Comparison of ENCODE assay signal across 28 mouse cellular contexts in the genomic region with DNA sequence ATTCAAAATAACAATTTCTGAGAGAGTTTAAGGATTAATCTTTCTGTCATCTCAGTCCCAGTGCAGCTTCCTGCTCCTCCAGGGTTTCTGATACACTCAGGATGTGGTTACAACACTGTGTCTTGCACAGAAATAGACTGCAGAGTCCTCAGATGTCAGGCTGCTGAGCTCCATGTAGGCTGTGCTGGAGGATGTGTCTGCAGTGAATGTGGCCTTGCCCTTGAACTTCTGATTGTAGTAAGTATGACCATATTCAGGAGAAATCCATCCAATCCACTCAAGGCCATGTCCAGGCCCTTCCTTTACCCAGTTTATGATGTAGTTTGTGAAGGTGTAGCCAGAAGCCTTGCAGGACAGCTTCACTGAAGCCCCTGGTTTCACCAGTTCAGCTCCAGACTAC.
DNase-seq lines count a peak whose midpoint lies in the region; ATAC-seq lines count a peak whose summit lies in the region.
"Had no signal": no experiment of that assay in that cellular context is flagged by ENCODE, and none has a peak within 500 bp of the region (broad histone marks: within the 10 kb centered on the region; RNA-seq: fewer than 3 reads in every experiment).

No protein-coding gene starts in this region.

- no peak overlapping the region for H3K9ac ChIP-seq in midbrain, embryonic 13.5 days (replicated peaks)
- H3K9ac ChIP-seq: embryonic facial prominence, embryonic 12.5 days; heart, embryonic 15.5 days; hindbrain, embryonic 12.5 days; liver, embryonic 12.5 days; liver, postnatal 0 days had no signal

- H3K4me3 ChIP-seq in midbrain, embryonic 13.5 days (replicated peaks) = no peak overlapping the region
- H3K4me3 ChIP-seq: embryonic facial prominence, embryonic 12.5 days; heart, embryonic 10.5 days; heart, embryonic 15.5 days; hindbrain, embryonic 12.5 days; layer of hippocampus, adult 2 months; liver, embryonic 12.5 days had no signal

- no peaks in the 10 kb centered on the region for H3K4me1 ChIP-seq in midbrain, embryonic 13.5 days (replicated peaks)
- H3K4me1 ChIP-seq: embryonic facial prominence, embryonic 12.5 days; heart, embryonic 10.5 days; heart, embryonic 15.5 days; hindbrain, embryonic 12.5 days; liver, embryonic 12.5 days had no signal

- peaks cover 28% of the 10 kb centered on the region for H3K9me3 ChIP-seq in midbrain, embryonic 13.5 days

- H3K36me3 ChIP-seq in midbrain, embryonic 13.5 days = no peaks in the 10 kb centered on the region
- H3K36me3 ChIP-seq: embryonic facial prominence, embryonic 12.5 days; heart, embryonic 10.5 days; heart, embryonic 15.5 days; hindbrain, embryonic 12.5 days; liver, embryonic 12.5 days had no signal

- H3K27me3 ChIP-seq in midbrain, embryonic 13.5 days = no peaks in the 10 kb centered on the region
- H3K27me3 ChIP-seq: embryonic facial prominence, embryonic 12.5 days; heart, embryonic 15.5 days; hindbrain, embryonic 12.5 days; liver, embryonic 12.5 days had no signal

- no peak for ATAC-seq in CD4-positive, CD25-positive, alpha-beta regulatory T cell, adult 4 months
- ATAC-seq in midbrain, embryonic 13.5 days = no peak
- ATAC-seq: activated CD4-positive, CD25-positive, alpha-beta regulatory T cell, adult 4 months; forebrain, embryonic 14.5 days; intestine, postnatal 0 days; liver, embryonic 12.5 days; liver, postnatal 0 days had no signal

- no peak overlapping the region for H3K27ac ChIP-seq in midbrain, embryonic 13.5 days
- H3K27ac ChIP-seq: embryonic facial prominence, embryonic 12.5 days; heart, embryonic 10.5 days; heart, embryonic 15.5 days; hindbrain, embryonic 12.5 days; layer of hippocampus, adult 2 months; liver, embryonic 12.5 days; stomach, postnatal 0 days had no signal

- intact Hi-C loops in left cerebral cortex, postnatal 10 days (cut with DNase I) = no loop called here

- peak; percentile 12 for DNase-seq in CD4-positive, CD25-positive, alpha-beta regulatory T cell, adult 2 months (ENCODE audit: low read depth, low spot score)
- peak; percentile 85 for DNase-seq in 416B (ENCODE audit: low read depth)
- peak; percentile 44 for DNase-seq in naive thymus-derived CD4-positive, alpha-beta T cell, adult 2 months (ENCODE audit: low read depth)
- DNase-seq in thymus, postnatal 14 days = peak; percentile 40
- no peak for DNase-seq in layer of hippocampus, adult 11-12 months (ENCODE audit: low spot score)
- DNase-seq in left cerebral cortex, postnatal 10 days (ENCODE audit: extremely low spot score in 1 of 2, low spot score in 2 of 2) = no peak
- DNase-seq: cerebellum, adult 11-12 months; cerebellum, adult 9-11 months; embryo, embryonic 11 days; gastrocnemius, postnatal 14 days; kidney, postnatal 14 days; left cerebral cortex, postnatal 4 days; liver, postnatal 0 days; lung, postnatal 36 days; midbrain, embryonic 14.5 days; right cerebral cortex, postnatal 25 days had no signal

- no peak overlapping the region for H3K4me2 ChIP-seq in midbrain, embryonic 13.5 days (replicated peaks)
- H3K4me2 ChIP-seq: embryonic facial prominence, embryonic 12.5 days; heart, embryonic 15.5 days; hindbrain, embryonic 12.5 days; liver, embryonic 12.5 days had no signal

Comparison
In these comparisons a context has a peak if more than half of its experiments do, and no peak if none do; other contexts are left out.
1. DNase-seq: peak in CD4-positive, CD25-positive, alpha-beta regulatory T cell, adult 2 months (single experiment), 416B (single experiment), naive thymus-derived CD4-positive, alpha-beta T cell, adult 2 months (single experiment) and thymus, postnatal 14 days (single experiment); none in layer of hippocampus, adult 11-12 months (single experiment) and left cerebral cortex, postnatal 10 days (0 of 2).